Mouse (Mus musculus): Measurements from ENCODE around the gene Zmynd10. TPM values are rescaled to one million over a fixed set of nuclear protein-coding genes. Genes with fewer than 3 reads are reported as not detected.
A peak's percentile ranks its signal among the peaks of the same experiment; 100 is the strongest.

The Zmynd10 gene
- polyA plus RNA-seq, 1 experiment from 2014 or later = 3.6 TPM

GRCm38 (mm10) chr9:107577871-107578270, 30.8 kb downstream of the Zmynd10 start:
- Histone ChIP-seq H3K9ac (no peak overlapping the region), H3K4me2 (replicated peaks) (no peak overlapping the region), H3K27ac (no peak overlapping the region), H3K4me1 (peaks cover 35% of the 10 kb centered on the region), H3K27me3 (no peaks in the 10 kb centered on the region), H3K36me3 (peaks cover 15% of the 10 kb centered on the region), H3K9me3 (replicated peaks) (no peaks in the 10 kb centered on the region), H3K4me3 (no peak overlapping the region)
- ATAC-seq (ENCODE audit: low FRiP score) = no peak
- 94% methylated on average over 10 of the region's 10 CpGs for WGBS

GRCm38 (mm10) chr9:107578587-107578986, 31.5 kb downstream of the Zmynd10 start, which contains the start of gene Naa80:
Gene Naa80, plus strand, starts transcription at chr9:107578887.
- Histone ChIP-seq H3K27ac (no peak within 1 kb of the TSS), H3K4me3 (no peak within 1 kb of the TSS), H3K4me2 (replicated peaks) (0 out of 2 replicates have a peak within 1 kb of the TSS, but pooled peaks have one; percentile 97), H3K36me3 (peaks cover 14% of the 10 kb centered on the region), H3K27me3 (no peaks in the 10 kb centered on the region), H3K9me3 (replicated peaks) (no peaks in the 10 kb centered on the region), H3K9ac (no peak within 1 kb of the TSS), H3K4me1 (peaks cover 33% of the 10 kb centered on the region)
- WGBS = 90% methylated on average over 3 of the region's 3 CpGs
- ATAC-seq (ENCODE audit: low FRiP score) = no peak

DNA sequence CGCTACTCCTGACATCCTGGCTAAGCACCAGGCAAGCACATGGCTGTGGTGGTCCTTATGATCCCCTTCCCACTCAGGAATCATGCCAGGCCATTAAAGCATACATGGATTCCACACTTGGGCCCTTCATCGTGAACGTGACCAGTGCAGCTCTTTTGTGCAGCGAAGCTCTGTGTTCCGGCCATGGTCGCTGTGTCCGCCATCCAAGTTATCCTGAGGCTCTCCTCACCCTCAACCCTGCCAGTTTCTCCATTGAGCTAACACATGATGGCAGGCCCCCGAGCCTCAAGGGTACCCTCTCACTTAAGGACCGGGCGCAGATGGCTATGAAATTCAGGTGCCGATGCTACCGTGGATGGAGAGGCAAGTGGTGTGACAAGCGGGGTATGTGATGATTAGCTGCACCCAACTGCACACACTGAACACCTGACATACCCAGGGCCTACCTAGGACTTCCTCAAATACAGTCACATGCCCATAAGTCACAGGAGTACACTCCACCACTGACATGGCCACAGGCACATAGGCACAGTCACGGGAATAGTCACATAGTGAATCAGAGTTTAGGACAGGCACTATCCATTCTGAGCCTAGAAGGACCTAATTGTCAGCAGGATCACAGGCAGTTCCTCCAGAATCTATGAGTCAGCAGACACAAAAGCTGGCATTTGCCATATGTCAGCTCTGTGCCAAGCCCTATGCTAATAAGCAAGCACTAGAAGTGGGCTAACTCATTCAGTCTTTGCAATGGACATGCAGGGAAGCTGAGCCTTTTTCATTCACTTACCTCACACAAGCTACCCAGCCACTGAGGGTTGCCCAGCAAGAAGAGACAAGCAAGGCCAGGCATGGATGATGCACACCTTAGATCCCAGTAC, 32.2 kb downstream of the Zmynd10 start:
- Histone ChIP-seq H3K27ac (no peak overlapping the region), H3K9me3 (replicated peaks) (no peaks in the 10 kb centered on the region), H3K36me3 (peaks cover 14% of the 10 kb centered on the region), H3K4me3 (no peak overlapping the region), H3K4me2 (replicated peaks) (0 out of 2 replicates have a peak overlapping the region, but pooled peaks have one; percentile 97), H3K4me1 (peaks cover 33% of the 10 kb centered on the region), H3K27me3 (no peaks in the 10 kb centered on the region), H3K9ac (no peak overlapping the region)
- WGBS = 94% methylated on average over 14 of the region's 14 CpGs
- ATAC-seq (ENCODE audit: low FRiP score) = no peak

DNA sequence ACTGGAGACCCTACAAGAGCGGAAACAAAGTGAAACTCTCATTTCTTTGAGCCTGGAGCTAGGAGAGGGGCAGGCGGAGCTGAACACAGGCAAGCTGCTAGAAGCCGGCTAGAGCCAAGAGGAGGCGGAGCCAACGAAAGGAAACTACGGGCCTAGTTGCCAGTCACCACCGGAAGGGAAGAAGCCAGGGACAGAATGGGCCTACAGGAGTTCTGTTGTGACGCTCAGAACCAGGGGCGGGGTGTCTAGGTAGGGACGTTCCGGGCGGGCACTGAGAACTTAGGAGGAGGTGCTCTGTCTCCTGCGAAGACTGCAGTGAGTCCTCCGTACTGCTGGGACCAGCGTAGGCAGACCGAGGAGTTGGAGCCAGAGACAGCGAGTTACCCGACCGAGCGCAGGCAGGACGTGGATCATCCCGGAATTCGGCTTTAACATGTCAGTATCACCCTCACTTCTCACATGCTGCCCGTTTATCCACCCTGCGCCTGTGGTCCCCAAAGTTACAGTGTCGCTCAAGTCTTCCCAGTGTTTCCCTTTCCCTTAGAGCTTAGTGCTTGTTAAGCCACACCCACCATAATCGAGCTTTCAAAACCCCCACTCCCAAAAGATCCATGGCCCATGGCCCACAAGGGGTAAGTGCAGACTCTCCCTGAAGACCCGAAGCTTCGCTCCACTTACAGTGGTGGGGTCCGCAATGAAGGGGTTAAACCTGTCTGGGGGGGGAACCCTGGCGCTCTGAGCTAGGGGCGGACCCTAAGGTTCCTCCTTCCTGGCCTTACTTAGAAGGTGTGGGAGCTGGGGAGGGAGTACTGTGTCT, 33.6 kb downstream of the Zmynd10 start, which contains the start of gene Hyal3:
Hyal3 (plus strand) TSS at position 318 of the 817 bp plus-strand sequence.
- peak; percentile 76 for ATAC-seq (ENCODE audit: low FRiP score)
- H3K4me1 ChIP-seq = peaks cover 33% of the 10 kb centered on the region
- under 1% methylated on average over 32 of the region's 32 CpGs for WGBS
- H3K4me3 ChIP-seq = peak within 1 kb of the TSS; percentile 63
- peaks cover 9% of the 10 kb centered on the region for H3K36me3 ChIP-seq
- no peaks in the 10 kb centered on the region for H3K27me3 ChIP-seq
- peak within 1 kb of the TSS; percentile 97 for H3K4me2 ChIP-seq (replicated peaks)
- H3K27ac ChIP-seq = peak within 1 kb of the TSS; percentile 84
- H3K9ac ChIP-seq = peak within 1 kb of the TSS; percentile 79
- H3K9me3 ChIP-seq (replicated peaks) = no peaks in the 10 kb centered on the region

- Histone ChIP-seq H3K27me3 (no peaks in the 10 kb centered on the region), H3K4me2 (replicated peaks) (peak overlapping the region; percentile 97), H3K9ac (peak overlapping the region; percentile 79; the same call in 1 of the 2 replicates), H3K9me3 (replicated peaks) (no peaks in the 10 kb centered on the region), H3K27ac (peak overlapping the region; percentile 84; the same call in 1 of the 2 replicates), H3K4me1 (peaks cover 30% of the 10 kb centered on the region), H3K4me3 (peak overlapping the region; percentile 63), H3K36me3 (peaks cover 9% of the 10 kb centered on the region)
- 78% methylated on average over 4 of the region's 4 CpGs for WGBS
- ATAC-seq (ENCODE audit: low FRiP score) = no peak
Measured at GRCm38 (mm10) chr9:107581584-107581983, 34.5 kb downstream of the Zmynd10 start.

DNA sequence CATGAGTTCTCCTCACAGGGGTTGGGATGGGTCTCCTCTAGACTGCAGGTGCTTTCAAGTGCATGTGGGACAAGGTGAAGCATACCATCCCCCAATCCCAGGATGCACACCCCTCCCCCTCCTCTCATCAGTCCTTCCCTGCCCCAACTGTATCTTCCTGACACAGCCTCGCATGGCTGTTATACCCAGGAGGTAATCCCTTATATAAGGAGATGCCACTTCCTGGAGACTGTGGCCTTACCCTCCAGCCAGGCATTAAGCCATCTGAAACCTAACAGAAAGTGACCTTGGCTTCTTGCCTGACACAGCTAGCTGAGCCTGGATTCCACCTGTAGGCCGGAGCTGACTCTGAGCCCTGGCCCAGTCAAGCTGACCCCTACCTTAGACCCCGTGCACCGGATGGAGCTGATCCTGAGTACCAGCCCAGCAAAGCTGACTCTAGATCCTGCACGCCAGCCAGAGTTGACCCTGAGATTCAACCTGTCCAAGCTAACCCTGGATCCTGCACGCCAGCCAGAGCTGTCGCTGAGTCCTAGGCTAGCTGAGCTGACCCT, 35.5 kb downstream of the Zmynd10 start:
- Histone ChIP-seq H3K4me2 (replicated peaks) (no peak overlapping the region), H3K9ac (no peak overlapping the region)
- ATAC-seq (ENCODE audit: low FRiP score) = no peak

DNA sequence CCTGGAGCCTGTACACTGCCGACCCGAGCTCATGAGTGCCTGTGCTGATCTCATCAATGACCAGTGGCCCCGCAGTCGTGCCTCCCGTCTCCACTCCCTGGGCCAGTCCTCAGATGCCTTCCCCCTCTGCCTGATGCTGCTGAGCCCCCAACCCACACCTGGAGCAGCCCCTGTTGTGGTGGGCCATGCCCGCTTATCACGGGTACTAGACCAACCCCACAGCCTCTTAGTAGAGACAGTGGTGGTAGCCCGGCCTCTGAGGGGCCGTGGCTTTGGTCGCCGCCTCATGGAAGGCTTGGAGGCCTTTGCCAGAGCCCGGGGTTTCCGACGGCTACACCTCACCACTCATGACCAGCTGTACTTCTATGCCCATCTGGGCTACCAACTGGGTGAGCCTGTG, 36.1 kb downstream of the Zmynd10 start:
- Histone ChIP-seq H3K9me3 (replicated peaks) (no peaks in the 10 kb centered on the region), H3K36me3 (peaks cover 9% of the 10 kb centered on the region), H3K4me3 (no peak overlapping the region), H3K27me3 (no peaks in the 10 kb centered on the region), H3K4me1 (peaks cover 25% of the 10 kb centered on the region), H3K9ac (no peak overlapping the region), H3K4me2 (replicated peaks) (no peak overlapping the region), H3K27ac (no peak overlapping the region)
- ATAC-seq (ENCODE audit: low FRiP score) = no peak
- 94% methylated on average over 14 of the region's 14 CpGs for WGBS

More for the DNA sequence above, 35.5 kb downstream of the Zmynd10 start:
- Histone ChIP-seq H3K9me3 (replicated peaks) (no peaks in the 10 kb centered on the region), H3K27ac (no peak overlapping the region), H3K4me3 (no peak overlapping the region), H3K27me3 (no peaks in the 10 kb centered on the region), H3K36me3 (peaks cover 9% of the 10 kb centered on the region), H3K4me1 (peaks cover 22% of the 10 kb centered on the region)
- WGBS = 87% methylated on average over 7 of the region's 7 CpGs

GRCm38 (mm10) chr9:107586504-107586903, 39.4 kb downstream of the Zmynd10 start:
- no peak for ATAC-seq (ENCODE audit: low FRiP score)
- WGBS = 91% methylated on average over 5 of the region's 5 CpGs

DNA sequence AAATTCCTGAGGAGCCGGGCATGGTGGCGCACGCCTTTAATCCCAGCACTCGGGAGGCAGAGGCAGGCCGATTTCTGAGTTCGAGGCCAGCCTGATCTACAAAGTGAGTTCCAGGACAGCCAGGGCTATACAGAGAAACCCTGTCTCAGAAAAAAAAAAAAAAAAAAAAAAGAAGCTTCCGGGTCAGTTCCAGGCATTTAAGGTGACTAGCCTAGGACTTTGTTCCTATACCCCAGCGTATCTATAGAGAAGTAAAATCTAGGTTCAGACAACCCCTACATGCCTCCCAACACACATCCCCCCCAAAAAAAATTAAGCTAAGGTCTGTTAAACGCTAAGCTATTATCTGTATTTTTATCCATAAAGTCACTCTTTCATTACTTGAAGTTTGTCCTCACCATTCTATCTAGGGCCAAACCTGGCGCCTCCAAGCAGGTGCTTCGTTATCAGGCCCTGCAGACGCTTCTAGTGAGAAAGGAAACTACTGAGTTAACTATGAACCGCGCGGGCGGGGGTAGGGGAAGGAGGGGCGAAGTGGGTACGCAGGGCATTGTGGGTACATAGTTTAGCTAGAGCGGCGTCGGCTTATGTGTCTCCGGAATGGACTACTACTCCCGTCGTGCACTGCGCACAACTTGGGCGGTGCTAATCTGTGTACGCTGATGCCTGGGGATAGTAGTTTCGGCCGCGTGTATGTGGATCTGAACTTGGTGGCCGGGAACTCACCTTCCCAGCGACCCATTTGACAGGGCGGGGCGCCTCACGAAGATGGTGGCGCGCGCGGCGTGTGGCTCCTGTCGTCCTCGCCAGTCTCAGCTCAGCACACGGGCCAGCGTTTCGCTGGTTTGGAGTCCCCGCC, 40.1 kb downstream of the Zmynd10 start, which contains the start of gene Ifrd2:
Ifrd2 (plus strand) TSS at position 669 of the 859 bp plus-strand sequence.
- peaks cover 13% of the 10 kb centered on the region for H3K4me1 ChIP-seq
- H3K4me3 ChIP-seq = peak within 1 kb of the TSS; percentile 60
- no peaks in the 10 kb centered on the region for H3K9me3 ChIP-seq (replicated peaks)
- H3K27ac ChIP-seq = no peak within 1 kb of the TSS
- WGBS = 14% methylated on average over 46 of the region's 46 CpGs
- ATAC-seq (ENCODE audit: low FRiP score) = peak; percentile 98
- no peaks in the 10 kb centered on the region for H3K27me3 ChIP-seq
- H3K4me2 ChIP-seq (replicated peaks) = peak within 1 kb of the TSS; percentile 86
- H3K36me3 ChIP-seq = peaks cover 34% of the 10 kb centered on the region
- peak within 1 kb of the TSS; percentile 61 for H3K9ac ChIP-seq

More at GRCm38 (mm10) chr9:107586504-107586903, 39.4 kb downstream of the Zmynd10 start:
- Histone ChIP-seq H3K27me3 (no peaks in the 10 kb centered on the region), H3K4me3 (no peak overlapping the region), H3K27ac (no peak overlapping the region), H3K36me3 (peaks cover 27% of the 10 kb centered on the region), H3K9me3 (replicated peaks) (no peaks in the 10 kb centered on the region), H3K4me2 (replicated peaks) (no peak overlapping the region), H3K9ac (no peak overlapping the region), H3K4me1 (peaks cover 18% of the 10 kb centered on the region)

- peak overlapping the region; percentile 61 for H3K9ac ChIP-seq
- 7% methylated on average over 33 of the region's 33 CpGs for WGBS
- no peaks in the 10 kb centered on the region for H3K9me3 ChIP-seq (replicated peaks)
- no peak overlapping the region for H3K27ac ChIP-seq
- peak overlapping the region; percentile 60 for H3K4me3 ChIP-seq
- no peaks in the 10 kb centered on the region for H3K27me3 ChIP-seq
- H3K4me1 ChIP-seq = peaks cover 13% of the 10 kb centered on the region
- ATAC-seq (ENCODE audit: low FRiP score) = no peak; the same call in 1 of the 2 replicates
- peak overlapping the region; percentile 86 for H3K4me2 ChIP-seq (replicated peaks)
- H3K36me3 ChIP-seq = peaks cover 42% of the 10 kb centered on the region
Measured at GRCm38 (mm10) chr9:107587833-107588639, 40.9 kb downstream of the Zmynd10 start.

All from hindbrain, embryonic 12.5 days (tissue).